Mouse (Mus musculus): ENCODE measurements around the gene C730034F03Rik. TPM values are rescaled to one million over a fixed set of nuclear protein-coding genes. Genes with fewer than 3 reads are reported as not detected.
A peak's percentile ranks its signal among the peaks of the same experiment; 100 is the strongest.

C730034F03Rik gene
- polyA plus RNA-seq, 1 experiment from 2014 or later, result 3.1 TPM

DNA sequence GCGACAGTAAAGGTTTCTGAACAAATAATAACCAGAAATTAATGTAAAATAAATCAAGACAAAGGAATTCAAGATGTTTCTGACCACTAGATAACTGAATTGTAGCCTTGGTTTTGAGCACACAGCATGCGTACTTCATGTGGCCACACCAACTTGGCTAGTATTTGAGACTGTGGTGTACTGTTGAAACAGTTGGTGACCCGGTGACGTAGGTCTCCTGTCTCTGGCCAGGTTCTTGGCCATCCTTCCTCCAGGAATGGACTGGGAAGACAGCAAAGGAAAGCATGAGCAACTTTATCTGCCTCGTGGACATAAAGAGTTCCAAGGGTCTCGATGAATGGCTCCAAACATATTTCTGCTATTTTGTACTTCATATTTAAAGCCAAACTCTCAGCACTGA lies 2.4 kb downstream of the C730034F03Rik start:
- Histone ChIP-seq H3K27me3 (ENCODE audit: control insufficient read depth, insufficient read depth, low read length) (no peaks in the 10 kb centered on the region), H3K4me1 (ENCODE audit: control insufficient read depth in 2 of 2, insufficient read depth in 2 of 2, low read length in 2 of 2) (peaks cover 6 to 15% of the 10 kb centered on the region in 2 experiments), H3K36me3 (ENCODE audit: control insufficient read depth, insufficient read depth, low read length) (peaks cover 19% of the 10 kb centered on the region), H3K9ac (ENCODE audit: low read length) (no peak overlapping the region), H3K27ac (replicated peaks in 1 of 2; ENCODE audit: control insufficient read depth in 1 of 2, insufficient read depth in 1 of 2, low read depth in 2 of 2, low read length in 2 of 2) (no peak overlapping the region), H3K9me3 (ENCODE audit: control insufficient read depth, low read length) (no peaks in the 10 kb centered on the region), H3K4me2 (ENCODE audit: low read length) (no peak overlapping the region), H3K4me3 (ENCODE audit: control insufficient read depth in 1 of 2, insufficient read depth in 1 of 2, low read depth in 1 of 2, low read length in 2 of 2) (no peak overlapping the region)
- WGBS, result 87% methylated on average over 6 of the region's 6 CpGs
- no peak for ATAC-seq (ENCODE audit: insufficient number of reproducible peaks, insufficient read depth, low FRiP score, low read depth)

GRCm38 (mm10) chr15:89432946-89433345 lies 3.6 kb downstream of the C730034F03Rik start:
- Histone ChIP-seq H3K4me2 (ENCODE audit: low read length) (no peak overlapping the region), H3K9ac (ENCODE audit: low read length) (no peak overlapping the region), H3K36me3 (ENCODE audit: control insufficient read depth, insufficient read depth, low read length) (peaks cover 8% of the 10 kb centered on the region), H3K9me3 (ENCODE audit: control insufficient read depth, low read length) (no peaks in the 10 kb centered on the region), H3K27ac (replicated peaks in 1 of 2; ENCODE audit: control insufficient read depth in 1 of 2, insufficient read depth in 1 of 2, low read depth in 2 of 2, low read length in 2 of 2) (no peak overlapping the region), H3K4me1 (ENCODE audit: control insufficient read depth in 2 of 2, insufficient read depth in 2 of 2, low read length in 2 of 2) (peaks cover 6 to 13% of the 10 kb centered on the region in 2 experiments), H3K4me3 (ENCODE audit: control insufficient read depth in 1 of 2, insufficient read depth in 1 of 2, low read depth in 1 of 2, low read length in 2 of 2) (no peak overlapping the region), H3K27me3 (ENCODE audit: control insufficient read depth, insufficient read depth, low read length) (no peaks in the 10 kb centered on the region)
- 82% methylated on average over 4 of the region's 4 CpGs for WGBS
- no peak for ATAC-seq (ENCODE audit: insufficient number of reproducible peaks, insufficient read depth, low FRiP score, low read depth)

- peaks cover 0 to 3% of the 10 kb centered on the region in 2 experiments; a peak in 1 of 4 replicates for H3K4me1 ChIP-seq (ENCODE audit: control insufficient read depth in 2 of 2, insufficient read depth in 2 of 2, low read length in 2 of 2)
- no peaks in the 10 kb centered on the region for H3K27me3 ChIP-seq (ENCODE audit: control insufficient read depth, insufficient read depth, low read length)
- H3K36me3 ChIP-seq (ENCODE audit: control insufficient read depth, insufficient read depth, low read length), result peaks cover 5% of the 10 kb centered on the region; the same call in 1 of the 2 replicates
- H3K27ac ChIP-seq (replicated peaks in 1 of 2; ENCODE audit: control insufficient read depth in 1 of 2, insufficient read depth in 1 of 2, low read depth in 2 of 2, low read length in 2 of 2), result no peak overlapping the region
- ATAC-seq (ENCODE audit: insufficient number of reproducible peaks, insufficient read depth, low FRiP score, low read depth), result no peak
- 56% methylated on average over 3 of the region's 3 CpGs for WGBS
- H3K4me3 ChIP-seq (ENCODE audit: control insufficient read depth in 1 of 2, insufficient read depth in 1 of 2, low read depth in 1 of 2, low read length in 2 of 2), result no peak overlapping the region
- H3K9ac ChIP-seq (ENCODE audit: low read length), result no peak overlapping the region
- no peak overlapping the region for H3K4me2 ChIP-seq (ENCODE audit: low read length)
- H3K9me3 ChIP-seq (ENCODE audit: control insufficient read depth, low read length), result no peaks in the 10 kb centered on the region
These were observed 4.7 kb downstream of the C730034F03Rik start for GRCm38 (mm10) chr15:89434136-89434535.

- WGBS, result 79% methylated on average over 5 of the region's 5 CpGs
- Histone ChIP-seq H3K9me3 (ENCODE audit: control insufficient read depth, low read length) (no peaks in the 10 kb centered on the region), H3K9ac (ENCODE audit: low read length) (no peak overlapping the region), H3K27me3 (ENCODE audit: control insufficient read depth, insufficient read depth, low read length) (no peaks in the 10 kb centered on the region), H3K36me3 (ENCODE audit: control insufficient read depth, insufficient read depth, low read length) (peaks cover 5% of the 10 kb centered on the region; the same call in 1 of the 2 replicates), H3K27ac (replicated peaks in 1 of 2; ENCODE audit: control insufficient read depth in 1 of 2, insufficient read depth in 1 of 2, low read depth in 2 of 2, low read length in 2 of 2) (no peak overlapping the region), H3K4me3 (ENCODE audit: control insufficient read depth in 1 of 2, insufficient read depth in 1 of 2, low read depth in 1 of 2, low read length in 2 of 2) (no peak overlapping the region), H3K4me1 (ENCODE audit: control insufficient read depth in 2 of 2, insufficient read depth in 2 of 2, low read length in 2 of 2) (peaks cover 0 to 1% of the 10 kb centered on the region in 2 experiments; a peak in 1 of 4 replicates), H3K4me2 (ENCODE audit: low read length) (no peak overlapping the region)
- ATAC-seq (ENCODE audit: insufficient number of reproducible peaks, insufficient read depth, low FRiP score, low read depth), result no peak
These were observed 6.5 kb downstream of the C730034F03Rik start for GRCm38 (mm10) chr15:89435878-89436277.

GRCm38 (mm10) chr15:89442486-89443070 lies 13.2 kb downstream of the C730034F03Rik start:
- 32% methylated on average over 8 of the region's 8 CpGs for WGBS
- Histone ChIP-seq H3K9me3 (ENCODE audit: control insufficient read depth, low read length) (no peaks in the 10 kb centered on the region), H3K27me3 (ENCODE audit: control insufficient read depth, insufficient read depth, low read length) (no peaks in the 10 kb centered on the region), H3K27ac (replicated peaks in 1 of 2; ENCODE audit: control insufficient read depth in 1 of 2, insufficient read depth in 1 of 2, low read depth in 2 of 2, low read length in 2 of 2) (no peak overlapping the region), H3K4me2 (ENCODE audit: low read length) (no peak overlapping the region), H3K9ac (ENCODE audit: low read length) (no peak overlapping the region), H3K4me3 (ENCODE audit: control insufficient read depth in 1 of 2, insufficient read depth in 1 of 2, low read depth in 1 of 2, low read length in 2 of 2) (no peak overlapping the region), H3K36me3 (ENCODE audit: control insufficient read depth, insufficient read depth, low read length) (no peaks in the 10 kb centered on the region), H3K4me1 (ENCODE audit: control insufficient read depth in 2 of 2, insufficient read depth in 2 of 2, low read length in 2 of 2) (no peaks in the 10 kb centered on the region)
- ATAC-seq (ENCODE audit: insufficient number of reproducible peaks, insufficient read depth, low FRiP score, low read depth), result no peak

DNA sequence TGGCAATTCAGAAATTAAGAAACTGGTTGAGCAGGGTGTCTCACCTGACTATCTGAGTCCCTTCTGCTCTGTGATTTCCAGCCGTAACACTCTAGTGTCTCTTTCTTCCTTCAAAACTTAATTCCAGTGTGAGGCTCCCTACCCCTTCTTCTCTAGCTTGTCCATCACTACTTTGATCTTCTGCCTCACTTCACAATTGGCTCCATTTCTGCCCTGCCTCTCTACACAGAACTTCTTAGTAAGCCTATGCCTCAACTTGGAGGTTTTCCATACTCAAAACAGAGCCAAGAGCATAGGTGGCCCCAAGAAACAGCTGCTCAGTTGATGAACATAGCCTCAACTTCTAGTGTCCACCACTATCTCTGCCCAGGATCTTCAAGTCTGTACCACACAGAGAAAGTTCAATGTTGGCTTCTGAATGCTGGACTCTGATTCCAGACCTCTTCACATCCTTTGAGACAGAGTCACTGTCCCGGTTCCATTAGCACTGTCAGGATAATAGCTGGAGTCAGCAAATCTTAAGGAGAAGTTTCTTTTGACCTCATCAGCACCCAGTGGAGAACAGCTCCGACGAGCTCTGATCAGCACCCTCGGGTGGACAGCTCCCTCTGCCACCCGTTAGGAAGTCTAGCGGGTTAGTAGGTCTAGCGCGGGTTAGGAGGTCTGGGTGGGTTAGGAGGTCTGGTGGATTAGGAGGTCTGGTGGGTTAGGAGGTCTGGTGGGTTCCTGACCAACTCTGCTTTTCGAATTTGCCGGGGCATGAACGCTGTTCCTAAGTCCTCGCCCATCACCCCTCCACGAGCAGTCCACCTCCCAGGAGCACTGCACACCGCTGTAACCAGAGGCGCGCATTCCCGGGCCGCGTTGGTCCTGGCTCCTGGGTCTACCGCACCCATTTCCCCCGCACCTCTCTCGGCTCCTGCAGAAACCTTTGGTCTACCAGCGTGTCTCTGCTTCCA lies 23.8 kb downstream of the C730034F03Rik start:
- Histone ChIP-seq H3K27me3 (ENCODE audit: control insufficient read depth, insufficient read depth, low read length) (peaks cover 61% of the 10 kb centered on the region), H3K4me1 (ENCODE audit: control insufficient read depth in 2 of 2, insufficient read depth in 2 of 2, low read length in 2 of 2) (peaks cover 6 to 9% of the 10 kb centered on the region in 2 experiments; a peak in 3 of 4 replicates), H3K4me3 (ENCODE audit: control insufficient read depth in 1 of 2, insufficient read depth in 1 of 2, low read depth in 1 of 2, low read length in 2 of 2) (peak overlapping the region; percentile 32 to 41; a peak in 3 of 4 replicates), H3K36me3 (ENCODE audit: control insufficient read depth, insufficient read depth, low read length) (no peaks in the 10 kb centered on the region), H3K4me2 (ENCODE audit: low read length) (peak overlapping the region; percentile 75), H3K9ac (ENCODE audit: low read length) (no peak overlapping the region), H3K9me3 (ENCODE audit: control insufficient read depth, low read length) (no peaks in the 10 kb centered on the region), H3K27ac (replicated peaks in 1 of 2; ENCODE audit: control insufficient read depth in 1 of 2, insufficient read depth in 1 of 2, low read depth in 2 of 2, low read length in 2 of 2) (no peak overlapping the region)
- no peak for ATAC-seq (ENCODE audit: insufficient number of reproducible peaks, insufficient read depth, low FRiP score, low read depth)
- 3% methylated on average over 18 of the region's 24 CpGs for WGBS

DNA sequence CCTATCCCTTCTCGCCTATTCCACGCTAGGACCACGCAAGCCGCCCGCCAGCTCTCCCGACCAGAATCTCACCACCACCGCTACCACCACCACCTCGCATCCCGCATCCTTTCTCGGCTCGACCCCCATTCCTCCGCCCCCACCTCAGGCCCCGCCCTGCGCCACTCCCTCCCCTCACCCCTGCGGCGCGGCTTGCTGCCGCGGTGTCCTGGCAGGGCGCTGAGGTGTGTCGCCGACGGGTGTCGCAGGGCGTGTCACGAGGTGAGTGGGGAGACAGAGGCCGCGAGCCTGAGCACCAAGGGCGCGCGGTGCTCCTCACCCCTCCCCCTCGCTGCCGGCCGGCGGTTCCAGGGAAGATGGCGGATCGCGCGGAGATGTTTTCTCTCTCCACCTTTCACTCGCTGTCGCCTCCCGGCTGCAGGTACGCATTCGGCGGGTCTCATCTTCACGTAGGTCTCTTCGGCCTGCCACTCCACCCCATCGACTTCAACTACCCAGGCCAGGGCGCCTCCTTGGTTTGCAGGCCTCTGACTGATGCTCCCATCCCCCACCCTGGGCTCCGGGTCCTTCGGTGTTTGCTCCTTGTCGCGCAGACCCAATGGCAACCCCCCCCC lies 24.6 kb downstream of the C730034F03Rik start, which contains the start of gene Mapk8ip2:
Gene Mapk8ip2, plus strand, starts transcription at position 49 of the 614 bp plus-strand sequence.
- Histone ChIP-seq H3K36me3 (ENCODE audit: control insufficient read depth, insufficient read depth, low read length) (no peaks in the 10 kb centered on the region), H3K9me3 (ENCODE audit: control insufficient read depth, low read length) (no peaks in the 10 kb centered on the region), H3K27me3 (ENCODE audit: control insufficient read depth, insufficient read depth, low read length) (peaks cover 68% of the 10 kb centered on the region), H3K4me1 (ENCODE audit: control insufficient read depth in 2 of 2, insufficient read depth in 2 of 2, low read length in 2 of 2) (peaks cover 6 to 9% of the 10 kb centered on the region in 2 experiments; a peak in 3 of 4 replicates), H3K4me2 (ENCODE audit: low read length) (peak within 1 kb of the TSS; percentile 75), H3K4me3 (ENCODE audit: control insufficient read depth in 1 of 2, insufficient read depth in 1 of 2, low read depth in 1 of 2, low read length in 2 of 2) (peak within 1 kb of the TSS; percentile 32 to 41), H3K9ac (ENCODE audit: low read length) (no peak within 1 kb of the TSS), H3K27ac (replicated peaks in 1 of 2; ENCODE audit: control insufficient read depth in 1 of 2, insufficient read depth in 1 of 2, low read depth in 2 of 2, low read length in 2 of 2) (no peak within 1 kb of the TSS)
- ATAC-seq (ENCODE audit: insufficient number of reproducible peaks, insufficient read depth, low FRiP score, low read depth), result no peak
- WGBS, result under 1% methylated on average over 53 of the region's 53 CpGs

Measured in heart, embryonic 14.5 days (tissue).